Mouse (Mus musculus) colon, adult 2 months (tissue): ENCODE measurements around the gene Tspan17. TPM values are rescaled to one million over a fixed set of nuclear protein-coding genes. Genes with fewer than 3 reads are reported as not detected.

Experiments used
- polyA plus RNA-seq: library from polyadenylated mRNA; depleted of rRNA; stranded (reverse); fragments of >200 nt; gene quantifications from 2 replicates; pipeline ENCODE4 v1.2.3, GENCODE M21; 2012; rRNA removed

Tspan17 gene
- polyA plus RNA-seq, result 12.3 and 22.9 TPM in 2 replicates

GRCm38 (mm10) chr13:54788740-54789560 lies at the start of gene Tspan17:
Gene Tspan17, plus strand, starts transcription at chr13:54789377.

GRCm38 (mm10) chr13:54749864-54750411 lies 39.2 kb upstream of the Tspan17 start, which contains the start of gene Gprin1:
Gene Gprin1, minus strand, starts transcription at chr13:54749874.

GRCm38 (mm10) chr13:54766192-54766768 lies 22.9 kb upstream of the Tspan17 start, which contains the start of gene Sncb:
Gene Sncb, minus strand, starts transcription at chr13:54766595.

DNA sequence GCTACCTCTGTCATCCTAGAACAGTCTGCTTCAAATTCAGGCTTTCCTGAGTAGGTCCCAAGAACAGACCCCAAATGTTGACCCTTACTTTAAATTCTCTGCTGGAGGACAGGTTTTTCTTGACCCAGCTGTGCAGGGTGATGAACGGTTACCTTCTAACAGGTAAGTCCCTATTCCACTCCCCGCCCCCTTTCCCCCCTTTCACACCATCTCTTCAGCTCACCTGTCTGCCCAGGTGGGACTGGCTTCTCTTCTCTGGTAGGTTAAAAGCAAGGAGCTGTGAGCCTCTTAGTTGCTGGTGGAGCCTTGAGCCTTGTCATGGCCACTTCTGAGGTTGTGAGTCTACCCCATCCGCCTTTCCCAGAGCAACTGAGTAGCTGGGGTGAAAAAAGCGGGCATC lies 5.5 kb upstream of the Tspan17 start, which contains the start of gene Eif4e1b:
Gene Eif4e1b, plus strand, starts transcription at position 301 of the 400 bp plus-strand sequence.

Other genes with a start within 250 kb of the Tspan17 start
- 143 and 174 TPM in 2 replicates for gene 4833439L19Rik, start 223.9 kb upstream of the Tspan17 start, polyA plus RNA-seq
- 29.1 and 31.1 TPM in 2 replicates for gene Arl10, start 214.4 kb upstream of the Tspan17 start, polyA plus RNA-seq
- gene Nop16, start 199.3 kb upstream of the Tspan17 start, polyA plus RNA-seq, result 6.7 and 9.2 TPM in 2 replicates
- 270 and 271 TPM in 2 replicates for gene Higd2a, start 199.2 kb upstream of the Tspan17 start, polyA plus RNA-seq
- 124 and 148 TPM in 2 replicates for gene Cltb, start 178.0 kb upstream of the Tspan17 start, polyA plus RNA-seq
- 18.1 and 20.7 TPM in 2 replicates for gene Faf2, start 167.6 kb upstream of the Tspan17 start, polyA plus RNA-seq
- 362 and 376 TPM in 2 replicates for gene Rnf44, start 95.5 kb upstream of the Tspan17 start, polyA plus RNA-seq
- 295 and 365 TPM in 2 replicates for gene Cdhr2, start 87.9 kb upstream of the Tspan17 start, polyA plus RNA-seq
- 0.62 and 0.85 TPM in 2 replicates for gene Gprin1, start 39.5 kb upstream of the Tspan17 start, polyA plus RNA-seq
- gene Sncb, start 22.8 kb upstream of the Tspan17 start, polyA plus RNA-seq, result 1.9 and 2.4 TPM in 2 replicates
- gene Eif4e1b, start 5.4 kb upstream of the Tspan17 start, polyA plus RNA-seq, result not detected in 2 replicates
- 6.4 and 7.5 TPM in 2 replicates for gene Unc5a, start 160.0 kb downstream of the Tspan17 start, polyA plus RNA-seq
- gene Hk3, start 232.0 kb downstream of the Tspan17 start, polyA plus RNA-seq, result 1.9 and 2.2 TPM in 2 replicates